Mouse (Mus musculus): ENCODE data around the gene Pex14.

DNA sequence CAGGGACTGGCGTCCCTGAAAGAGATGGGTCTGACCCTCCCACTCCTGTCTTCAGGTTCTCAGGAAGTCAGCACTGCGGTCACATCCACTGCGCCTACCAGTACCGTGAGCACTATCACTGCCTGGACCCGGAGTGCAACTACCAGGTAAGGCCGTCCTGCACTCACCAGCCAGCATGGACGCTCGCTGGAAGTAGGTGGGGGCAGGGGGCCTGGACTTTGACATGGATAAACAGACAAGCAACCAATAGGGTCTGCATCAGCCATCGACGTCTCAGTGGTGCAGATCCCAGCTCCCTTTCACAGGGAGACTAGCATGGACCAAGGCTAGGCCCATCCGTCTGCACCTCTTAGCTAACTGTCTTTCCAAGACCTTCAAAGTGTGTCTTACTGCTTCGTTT lies 163.6 kb downstream of the Pex14 start:
- TF ChIP-seq GATA1 (IDR thresholded peaks at IDR 0.05; ENCODE audit: borderline replicate concordance, low read length), result no peak
- no peak for TF ChIP-seq FLI1 (IDR thresholded peaks at IDR 0.05; ENCODE audit: low read length)
